Mouse (Mus musculus): Measurements from ENCODE around the gene Zfp213. TPM values are rescaled to one million over a fixed set of nuclear protein-coding genes. Genes with fewer than 3 reads are reported as not detected.
A peak's percentile ranks its signal among the peaks of the same experiment; 100 is the strongest.
"Not testable (repeated sequence)": the region's sequence is repeated elsewhere in the genome, so short reads cannot be mapped to it uniquely, and the experiment has no call there.

Zfp213 gene
- polyA plus RNA-seq, 1 experiment from 2014 or later = 16.9 TPM

GRCm38 (mm10) chr17:23600641-23601622 lies 36.9 kb upstream of the Zfp213 start, which contains the start of gene Zscan10:
Zscan10 (plus strand) TSS chr17:23600856.
- Histone ChIP-seq H3K4me1 (ENCODE audit: control insufficient read depth, insufficient read depth, low read length) (no peaks in the 10 kb centered on the region), H3K4me3 (ENCODE audit: low read depth, low read length) (no peak within 1 kb of the TSS), H3K36me3 (ENCODE audit: control insufficient read depth, insufficient read depth, low read length) (no peaks in the 10 kb centered on the region), H3K27ac (ENCODE audit: low read depth, low read length) (no peak within 1 kb of the TSS), H3K4me2 (ENCODE audit: low read depth, low read length) (no peak within 1 kb of the TSS), H3K9me3 (ENCODE audit: control insufficient read depth, low read length) (no peaks in the 10 kb centered on the region), H3K9ac (replicated peaks; ENCODE audit: low read depth, low read length) (no peak within 1 kb of the TSS), H3K27me3 (ENCODE audit: control insufficient read depth, insufficient read depth, low read length) (no peaks in the 10 kb centered on the region)
- no peak for ATAC-seq (ENCODE audit: low read depth)
- WGBS = 35% methylated on average over 15 of the region's 15 CpGs

GRCm38 (mm10) chr17:23599605-23600063 lies 35.6 kb upstream of the Zfp213 start:
- Histone ChIP-seq H3K27me3 (ENCODE audit: control insufficient read depth, insufficient read depth, low read length) (no peaks in the 10 kb centered on the region), H3K9ac (replicated peaks; ENCODE audit: low read depth, low read length) (peak overlapping the region; percentile 0; the same call in 1 of the 2 replicates), H3K9me3 (ENCODE audit: control insufficient read depth, low read length) (no peaks in the 10 kb centered on the region), H3K36me3 (ENCODE audit: control insufficient read depth, insufficient read depth, low read length) (no peaks in the 10 kb centered on the region), H3K4me1 (ENCODE audit: control insufficient read depth, insufficient read depth, low read length) (no peaks in the 10 kb centered on the region), H3K4me2 (ENCODE audit: low read depth, low read length) (peak overlapping the region; percentile 58), H3K27ac (ENCODE audit: low read depth, low read length) (no peak overlapping the region), H3K4me3 (ENCODE audit: low read depth, low read length) (peak overlapping the region; percentile 31)
- ATAC-seq (ENCODE audit: low read depth) = no peak
- WGBS = 54% methylated on average over 7 of the region's 7 CpGs

GRCm38 (mm10) chr17:23598582-23599552 lies 34.8 kb upstream of the Zfp213 start, which contains the start of gene Zfp13:
Zfp13 (minus strand) TSS chr17:23599487.
- peak within 1 kb of the TSS; percentile 58 for H3K4me2 ChIP-seq (ENCODE audit: low read depth, low read length)
- H3K27me3 ChIP-seq (ENCODE audit: control insufficient read depth, insufficient read depth, low read length) = no peaks in the 10 kb centered on the region
- 10% methylated on average over 31 of the region's 31 CpGs for WGBS
- no peaks in the 10 kb centered on the region for H3K4me1 ChIP-seq (ENCODE audit: control insufficient read depth, insufficient read depth, low read length)
- no peaks in the 10 kb centered on the region for H3K36me3 ChIP-seq (ENCODE audit: control insufficient read depth, insufficient read depth, low read length)
- no peaks in the 10 kb centered on the region for H3K9me3 ChIP-seq (ENCODE audit: control insufficient read depth, low read length)
- H3K9ac ChIP-seq (replicated peaks; ENCODE audit: low read depth, low read length) = peak within 1 kb of the TSS; percentile 25; the same call in 1 of the 2 replicates
- peak; percentile 91 for ATAC-seq (ENCODE audit: low read depth)
- peak within 1 kb of the TSS; percentile 31 for H3K4me3 ChIP-seq (ENCODE audit: low read depth, low read length)
- H3K27ac ChIP-seq (ENCODE audit: low read depth, low read length) = no peak within 1 kb of the TSS

GRCm38 (mm10) chr17:23595139-23595538 lies 31.1 kb upstream of the Zfp213 start:
- ATAC-seq (ENCODE audit: low read depth); H3K4me2 ChIP-seq (ENCODE audit: low read depth, low read length); H3K4me3 ChIP-seq (ENCODE audit: low read depth, low read length); H3K9me3 ChIP-seq (ENCODE audit: control insufficient read depth, low read length); H3K27me3 ChIP-seq (ENCODE audit: control insufficient read depth, insufficient read depth, low read length); H3K9ac ChIP-seq (replicated peaks; ENCODE audit: low read depth, low read length); H3K36me3 ChIP-seq (ENCODE audit: control insufficient read depth, insufficient read depth, low read length); H3K4me1 ChIP-seq (ENCODE audit: control insufficient read depth, insufficient read depth, low read length); H3K27ac ChIP-seq (ENCODE audit: low read depth, low read length): not testable (repeated sequence)
- WGBS = 79% methylated on average over 4 of the region's 4 CpGs

- H3K27ac ChIP-seq (ENCODE audit: low read depth, low read length) = peak overlapping the region; percentile 78
- H3K9ac ChIP-seq (replicated peaks; ENCODE audit: low read depth, low read length) = peak overlapping the region; percentile 58
- no peaks in the 10 kb centered on the region for H3K9me3 ChIP-seq (ENCODE audit: control insufficient read depth, low read length)
- H3K4me1 ChIP-seq (ENCODE audit: control insufficient read depth, insufficient read depth, low read length) = no peaks in the 10 kb centered on the region; the same call in 1 of the 2 replicates
- no peaks in the 10 kb centered on the region for H3K36me3 ChIP-seq (ENCODE audit: control insufficient read depth, insufficient read depth, low read length)
- H3K27me3 ChIP-seq (ENCODE audit: control insufficient read depth, insufficient read depth, low read length) = no peaks in the 10 kb centered on the region
- peak; percentile 73 for ATAC-seq (ENCODE audit: low read depth)
- WGBS = 15% methylated on average over 13 of the region's 13 CpGs
- peak overlapping the region; percentile 44 for H3K4me3 ChIP-seq (ENCODE audit: low read depth, low read length)
- peak overlapping the region; percentile 83 for H3K4me2 ChIP-seq (ENCODE audit: low read depth, low read length)
These were observed 28.9 kb upstream of the Zfp213 start for GRCm38 (mm10) chr17:23592926-23593300.

- peak overlapping the region; percentile 78 for H3K27ac ChIP-seq (ENCODE audit: low read depth, low read length)
- peak overlapping the region; percentile 58 for H3K9ac ChIP-seq (replicated peaks; ENCODE audit: low read depth, low read length)
- H3K27me3 ChIP-seq (ENCODE audit: control insufficient read depth, insufficient read depth, low read length) = no peaks in the 10 kb centered on the region
- peak overlapping the region; percentile 83 for H3K4me2 ChIP-seq (ENCODE audit: low read depth, low read length)
- ATAC-seq (ENCODE audit: low read depth) = peak; percentile 99
- H3K4me3 ChIP-seq (ENCODE audit: low read depth, low read length) = peak overlapping the region; percentile 44
- no peaks in the 10 kb centered on the region for H3K36me3 ChIP-seq (ENCODE audit: control insufficient read depth, insufficient read depth, low read length)
- no peaks in the 10 kb centered on the region for H3K9me3 ChIP-seq (ENCODE audit: control insufficient read depth, low read length)
- WGBS = 8% methylated on average over 34 of the region's 34 CpGs
- H3K4me1 ChIP-seq (ENCODE audit: control insufficient read depth, insufficient read depth, low read length) = no peaks in the 10 kb centered on the region; the same call in 1 of the 2 replicates
These were observed 28.3 kb upstream of the Zfp213 start for GRCm38 (mm10) chr17:23592208-23592925.

- H3K4me3 ChIP-seq (ENCODE audit: low read depth, low read length) = no peak overlapping the region
- no peak overlapping the region for H3K27ac ChIP-seq (ENCODE audit: low read depth, low read length)
- H3K9me3 ChIP-seq (ENCODE audit: control insufficient read depth, low read length) = no peaks in the 10 kb centered on the region
- no peak for ATAC-seq (ENCODE audit: low read depth)
- H3K27me3 ChIP-seq (ENCODE audit: control insufficient read depth, insufficient read depth, low read length) = no peaks in the 10 kb centered on the region
- H3K4me1 ChIP-seq (ENCODE audit: control insufficient read depth, insufficient read depth, low read length) = peaks cover 17% of the 10 kb centered on the region
- no peak overlapping the region for H3K9ac ChIP-seq (replicated peaks; ENCODE audit: low read depth, low read length)
- 62% methylated on average over 2 of the region's 2 CpGs for WGBS
- H3K4me2 ChIP-seq (ENCODE audit: low read depth, low read length) = no peak overlapping the region
- no peaks in the 10 kb centered on the region for H3K36me3 ChIP-seq (ENCODE audit: control insufficient read depth, insufficient read depth, low read length)
These were observed 23.2 kb upstream of the Zfp213 start for GRCm38 (mm10) chr17:23587253-23587652.
